Mouse (Mus musculus) central nervous system, embryonic 11.5 days (tissue): ENCODE measurements around the gene Mosmo. TPM values are rescaled to one million over a fixed set of nuclear protein-coding genes. Genes with fewer than 3 reads are reported as not detected.

ENCODE experiments used
- polyA plus RNA-seq: library from polyadenylated mRNA; depleted of rRNA; stranded (reverse); fragments of >200 nt; gene quantifications from 2 replicates; pipeline ENCODE4 v1.2.3, GENCODE M21; 2012; rRNA removed

The Mosmo gene
- 19.0 and 37.0 TPM in 2 replicates for polyA plus RNA-seq

GRCm38 (mm10) chr7:120677001-120677643 is at the start of gene Mosmo:
TSS of gene Mosmo (plus strand) at chr7:120677618.

GRCm38 (mm10) chr7:120634711-120635361 is 42.6 kb upstream of the Mosmo start, which contains the start of gene Uqcrc2:
TSS of gene Uqcrc2 (plus strand) at chr7:120635176.

GRCm38 (mm10) chr7:120670153-120670875 is 7.1 kb upstream of the Mosmo start, which contains the start of gene Pdzd9:
TSS of gene Pdzd9 (minus strand) at chr7:120670343.

GRCm38 (mm10) chr7:120739018-120739417 is 61.6 kb downstream of the Mosmo start, which contains the start of gene Vwa3a:
TSS of gene Vwa3a (plus strand) at chr7:120739318.

Other genes with a start within 250 kb of the Mosmo start
- gene Uqcrc2, start 42.4 kb upstream of the Mosmo start, polyA plus RNA-seq, result 126 and 212 TPM in 2 replicates
- gene Pdzd9, start 7.3 kb upstream of the Mosmo start, polyA plus RNA-seq, result 0.25 and 0.48 TPM in 2 replicates
- 0.39 and 0.70 TPM in 2 replicates for gene Vwa3a, start 61.7 kb downstream of the Mosmo start, polyA plus RNA-seq
- gene Gm5737, start 134.7 kb downstream of the Mosmo start, polyA plus RNA-seq, result 0.12 TPM in 1 of 2 replicates, not detected in the other
- gene Eef2k, start 165.2 kb downstream of the Mosmo start, polyA plus RNA-seq, result 23.1 and 27.7 TPM in 2 replicates
- 30.6 and 31.4 TPM in 2 replicates for gene Polr3e, start 240.1 kb downstream of the Mosmo start, polyA plus RNA-seq